8 mouse cellular contexts compared by ENCODE assay signal in the genomic region with DNA sequence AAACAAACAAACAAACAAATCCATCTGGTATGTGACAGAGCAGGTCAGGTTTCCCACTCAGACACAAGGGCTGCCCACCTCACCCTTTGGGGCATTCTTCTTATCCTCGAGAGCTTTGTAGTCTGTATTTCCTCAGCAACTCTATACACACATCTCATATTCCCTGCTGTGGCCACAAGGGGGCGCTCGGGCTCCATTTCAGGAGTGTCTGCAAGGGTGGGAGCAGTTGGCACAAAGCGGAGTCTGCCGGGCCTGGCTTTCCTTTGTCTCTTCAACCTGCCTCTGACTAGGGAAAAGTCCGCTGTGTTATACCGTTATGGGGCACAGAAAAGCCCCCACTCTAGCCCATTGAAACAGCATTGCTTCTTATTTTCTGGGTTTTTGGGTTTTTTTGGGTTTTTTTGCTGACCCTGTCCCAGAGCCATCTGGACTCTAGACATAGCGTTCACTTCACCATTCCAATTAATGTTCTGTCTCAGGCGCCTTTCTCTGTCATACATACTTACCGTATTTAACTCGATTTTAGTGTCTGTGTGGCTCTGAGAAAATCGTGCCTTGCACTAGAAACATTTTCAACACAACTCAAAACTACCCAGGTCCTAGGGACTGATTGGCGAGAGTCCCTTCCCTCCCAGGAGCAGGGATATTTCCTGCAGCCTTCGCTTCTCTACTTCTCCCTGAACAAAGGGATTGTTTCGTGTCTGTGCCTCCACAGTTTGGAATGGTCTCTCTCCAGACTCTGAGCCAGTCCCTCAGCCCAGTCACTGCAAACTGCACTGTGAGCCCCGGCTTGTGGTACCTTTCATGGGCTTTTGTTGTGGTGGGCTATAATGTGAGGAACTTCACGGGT. TPM values are rescaled to one million over a fixed set of nuclear protein-coding genes. Genes with fewer than 3 reads are reported as not detected.
DNase-seq lines count a peak whose midpoint lies in the region; ATAC-seq and TF ChIP-seq lines count a peak whose summit lies in the region.

No protein-coding gene starts in this region.

- H3K79me2 ChIP-seq in myocyte (ENCODE audit: control insufficient read depth, insufficient read depth) = no peaks in the 10 kb centered on the region

- peaks cover 41% of the 10 kb centered on the region for H3K36me3 ChIP-seq in heart, embryonic 12.5 days
- peaks cover 8% of the 10 kb centered on the region; the same call in 1 of the 2 replicates for H3K36me3 ChIP-seq in kidney, embryonic 16.5 days (ENCODE audit: insufficient read depth, low read length)
- H3K36me3 ChIP-seq in myocyte (ENCODE audit: control insufficient read depth, insufficient read depth) = peaks cover 7% of the 10 kb centered on the region

- peak; percentile 66 for ATAC-seq in heart, embryonic 12.5 days (ENCODE audit: insufficient number of reproducible peaks, low FRiP score)
- peak; percentile 82 for ATAC-seq in kidney, embryonic 16.5 days (ENCODE audit: low FRiP score, low TSS enrichment)

- H3K9me3 ChIP-seq in heart, embryonic 12.5 days (replicated peaks) = no peaks in the 10 kb centered on the region
- no peaks in the 10 kb centered on the region for H3K9me3 ChIP-seq in kidney, embryonic 16.5 days (ENCODE audit: low read length)

- H3K27ac ChIP-seq in embryonic fibroblast, embryonic 13.5 days (ENCODE audit: insufficient read depth, low read length) = no peak overlapping the region
- 0 out of 2 replicates have a peak overlapping the region, but pooled peaks have one; percentile 9 for H3K27ac ChIP-seq in heart, embryonic 12.5 days (ENCODE audit: poor library complexity, severe bottlenecking)
- H3K27ac ChIP-seq in kidney, embryonic 16.5 days (ENCODE audit: low read length) = no peak overlapping the region

- H3K9ac ChIP-seq in heart, embryonic 12.5 days = peak overlapping the region; percentile 10; the same call in 1 of the 2 replicates
- peak overlapping the region; percentile 39 for H3K9ac ChIP-seq in kidney, embryonic 16.5 days (replicated peaks; ENCODE audit: low read length)

- peak; percentile 96 for DNase-seq in B cell, adult 2 months
- DNase-seq in brain, adult 2 months (ENCODE audit: low read depth, low spot score) = peak; percentile 95
- DNase-seq in liver = peak; percentile 87
- peak; percentile 85 to 96 for DNase-seq in spleen, postnatal 4 days (ENCODE audit: low spot score in 2 of 2)

- TF ChIP-seq POLR2A in embryonic fibroblast, embryonic 13.5 days (IDR thresholded peaks at IDR 0.05; ENCODE audit: low read depth, low read length) = no peak
- no peak for TF ChIP-seq POLR2A in myocyte (IDR thresholded peaks at IDR 0.05; ENCODE audit: insufficient read length, low read depth)

- H3K4me2 ChIP-seq in heart, embryonic 12.5 days = no peak overlapping the region
- no peak overlapping the region for H3K4me2 ChIP-seq in kidney, embryonic 16.5 days (replicated peaks; ENCODE audit: low read depth, low read length)
- peak overlapping the region; percentile 63 for H3K4me2 ChIP-seq in myocyte (ENCODE audit: low read depth)

- H3K27me3 ChIP-seq in heart, embryonic 12.5 days (replicated peaks) = no peaks in the 10 kb centered on the region
- H3K27me3 ChIP-seq in kidney, embryonic 16.5 days (ENCODE audit: insufficient read depth, low read length) = no peaks in the 10 kb centered on the region
- H3K27me3 ChIP-seq in myocyte (ENCODE audit: control insufficient read depth, insufficient read depth, insufficient read length) = no peaks in the 10 kb centered on the region

- H3K4me1 ChIP-seq in embryonic fibroblast, embryonic 13.5 days (ENCODE audit: control insufficient read depth, insufficient read depth, low read length) = no peaks in the 10 kb centered on the region
- peaks cover 24% of the 10 kb centered on the region for H3K4me1 ChIP-seq in heart, embryonic 12.5 days (replicated peaks)
- peaks cover 22% of the 10 kb centered on the region for H3K4me1 ChIP-seq in kidney, embryonic 16.5 days (ENCODE audit: insufficient read depth, low read length)

- 36% methylated on average over 17 of the region's 17 CpGs for WGBS in heart, embryonic 12.5 days
- 39% methylated on average over 17 of the region's 17 CpGs for WGBS in kidney, embryonic 16.5 days

- no peak overlapping the region for H3ac ChIP-seq in myocyte (ENCODE audit: control insufficient read depth, insufficient read length)

- peak; percentile 78 for TF ChIP-seq CTCF in embryonic fibroblast, embryonic 13.5 days (IDR thresholded peaks at IDR 0.05; ENCODE audit: borderline replicate concordance, insufficient read depth, low read length)

- no peak overlapping the region for H3K4me3 ChIP-seq in embryonic fibroblast, embryonic 13.5 days (ENCODE audit: insufficient read depth, low read length)
- no peak overlapping the region for H3K4me3 ChIP-seq in heart, embryonic 12.5 days
- H3K4me3 ChIP-seq in kidney, embryonic 16.5 days (ENCODE audit: low read length) = no peak overlapping the region
- no peak overlapping the region for H3K4me3 ChIP-seq in myocyte

TF ChIP-seq in myocyte, 11 proteins besides CTCF, POLR2A, EP300 and RAD21:
- TF ChIP-seq USF1 (IDR thresholded peaks at IDR 0.05; ENCODE audit: low read depth) = no peak
- TF ChIP-seq TCF3 (IDR thresholded peaks at IDR 0.05; ENCODE audit: insufficient read length, low read depth) = no peak
- peak in 1 of 3 experiments; percentile 13 for TF ChIP-seq MYOG (IDR thresholded peaks at IDR 0.05; ENCODE audit: control insufficient read depth in 1 of 3, insufficient read depth in 1 of 3, insufficient read length in 2 of 3, low read depth in 2 of 3)

RNA-seq across cellular contexts. Expression of gene Hs1bp3, which starts 13.8 kb away (rescaled TPM):
- polyA plus RNA-seq in embryonic fibroblast, embryonic 13.5 days (2011; ENCODE audit: insufficient read length, low read depth, missing spikeins) = 20.5 and 22.9 TPM in 2 replicates
- 16.5 and 18.3 TPM in 2 replicates for polyA plus RNA-seq in heart, embryonic 12.5 days (2016; fragmentation: Nextera tagmentation; extraction: Ambion mirVana)
- 20.0 and 20.8 TPM in 2 replicates for polyA plus RNA-seq in kidney, embryonic 16.5 days (2015; fragmentation: Nextera tagmentation; extraction: Ambion mirVana)
- 24.6 TPM for polyA plus RNA-seq in myocyte (2012; fragmentation: generic; extraction: Trizol)

RNA-seq across cellular contexts. Expression of gene Gdf7, which starts 25.3 kb away (rescaled TPM):
- polyA plus RNA-seq in embryonic fibroblast, embryonic 13.5 days (2011; ENCODE audit: insufficient read length, low read depth, missing spikeins) = 0.70 and 1.4 TPM in 2 replicates
- 0.24 and 0.27 TPM in 2 replicates for polyA plus RNA-seq in heart, embryonic 12.5 days (2016; fragmentation: Nextera tagmentation; extraction: Ambion mirVana)
- 1.0 and 1.1 TPM in 2 replicates for polyA plus RNA-seq in kidney, embryonic 16.5 days (2015; fragmentation: Nextera tagmentation; extraction: Ambion mirVana)
- polyA plus RNA-seq in myocyte (2012; fragmentation: generic; extraction: Trizol) = 0.07 TPM
